Mouse (Mus musculus): Measurements from ENCODE around the gene Fam174a. TPM values are rescaled to one million over a fixed set of nuclear protein-coding genes. Genes with fewer than 3 reads are reported as not detected.

Gene Fam174a
- 6.4 and 6.8 TPM in 2 replicates for polyA plus RNA-seq (2011; ENCODE audit: insufficient read depth, insufficient read length, low read depth, missing spikeins)

GRCm38 (mm10) chr1:95313393-95314228, at the start of gene Fam174a:
Fam174a (plus strand) TSS chr1:95313623.
- Histone ChIP-seq H3K27ac (ENCODE audit: insufficient read depth, low read length) (no peak within 1 kb of the TSS), H3K4me1 (ENCODE audit: control insufficient read depth, insufficient read depth, low read length) (no peaks in the 10 kb centered on the region), H3K9me3 (replicated peaks; ENCODE audit: control insufficient read depth, insufficient read depth, low read length, poor library complexity, severe bottlenecking) (no peaks in the 10 kb centered on the region), H3K27me3 (ENCODE audit: control insufficient read depth, insufficient read depth, low read length, poor library complexity, severe bottlenecking) (no peaks in the 10 kb centered on the region), H3K9ac (ENCODE audit: low read depth, poor library complexity, severe bottlenecking) (peak within 1 kb of the TSS; percentile 52), H3K4me3 (ENCODE audit: low read depth, low read length) (peak within 1 kb of the TSS; percentile 68), H3K36me3 (ENCODE audit: control insufficient read depth, insufficient read depth, low read length, poor library complexity, severe bottlenecking) (no peaks in the 10 kb centered on the region)
- TF ChIP-seq POLR2A (IDR thresholded peaks at IDR 0.05; ENCODE audit: insufficient read depth, low read length) = no peak

DNA sequence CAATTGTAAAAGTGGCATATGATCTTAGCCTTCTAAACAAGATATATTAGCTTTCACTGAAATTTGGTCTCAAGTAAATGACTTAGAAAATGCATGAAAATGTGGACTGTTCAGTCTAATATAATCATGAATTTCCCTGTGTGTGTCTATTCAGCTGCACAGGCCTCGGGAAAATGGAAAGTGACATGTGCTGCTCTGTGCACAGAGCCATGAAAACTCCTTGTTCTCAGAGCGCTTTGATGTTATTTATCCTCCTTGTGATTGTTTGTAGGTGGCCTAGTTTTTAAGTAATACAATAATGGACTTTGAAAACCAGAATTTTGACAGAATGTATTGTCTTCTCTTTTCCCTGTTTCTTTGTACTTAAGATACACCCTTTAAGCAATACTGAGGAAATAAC, 49.6 kb upstream of the Fam174a start:
- TF ChIP-seq EP300 (IDR thresholded peaks at IDR 0.05; ENCODE audit: insufficient read depth, low read depth, low read length) (no peak), CTCF (IDR thresholded peaks at IDR 0.05; ENCODE audit: low read depth, low read length) (no peak), POLR2A (IDR thresholded peaks at IDR 0.05; ENCODE audit: insufficient read depth, low read length) (no peak)

DNA sequence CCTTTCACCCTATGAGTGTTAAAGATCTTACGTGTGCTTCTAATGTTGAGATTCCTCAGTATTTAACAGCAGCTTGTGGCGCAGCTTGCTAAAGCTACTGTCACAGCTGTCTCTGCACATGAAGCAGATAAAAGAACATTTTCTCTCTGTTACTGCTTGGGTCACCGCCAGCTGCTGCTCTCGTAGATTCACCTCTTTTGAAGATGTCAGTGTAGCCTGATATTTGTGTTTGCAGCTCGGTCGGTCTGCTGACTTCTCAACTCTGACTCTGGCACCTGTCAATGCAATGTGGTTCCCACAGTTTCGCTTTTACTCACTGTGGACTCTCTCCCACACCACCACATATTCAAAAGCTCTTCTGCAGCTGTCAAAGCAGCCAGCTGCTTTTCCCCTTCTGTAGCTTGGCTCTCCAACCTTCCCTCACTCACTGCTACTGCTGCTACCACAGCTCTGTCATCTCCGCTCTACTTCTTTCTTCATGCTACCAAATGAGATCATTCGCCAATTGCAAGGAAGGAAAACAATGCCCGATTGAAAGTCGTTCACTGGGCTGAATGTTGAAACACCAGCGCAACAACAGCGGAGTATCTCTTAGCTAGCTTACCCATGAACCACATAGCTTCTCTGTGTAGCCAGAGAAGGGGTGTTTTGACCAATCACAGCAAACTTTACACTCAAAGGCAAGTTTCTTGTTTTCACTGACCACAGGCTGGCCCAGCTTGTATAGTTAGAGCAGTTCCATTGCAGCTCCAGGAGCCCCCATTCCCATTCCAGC, 45.3 kb upstream of the Fam174a start:
- H3K4me3 ChIP-seq (ENCODE audit: low read depth, low read length) = no peak overlapping the region
- no peak for TF ChIP-seq CTCF (IDR thresholded peaks at IDR 0.05; ENCODE audit: low read depth, low read length)

More for the DNA sequence above, 49.6 kb upstream of the Fam174a start:
- Histone ChIP-seq H3K36me3 (ENCODE audit: control insufficient read depth, insufficient read depth, low read length, poor library complexity, severe bottlenecking) (no peaks in the 10 kb centered on the region), H3K4me3 (ENCODE audit: low read depth, low read length) (no peak overlapping the region), H3K4me1 (ENCODE audit: control insufficient read depth, insufficient read depth, low read length) (no peaks in the 10 kb centered on the region), H3K9ac (ENCODE audit: low read depth, poor library complexity, severe bottlenecking) (no peak overlapping the region), H3K27ac (ENCODE audit: insufficient read depth, low read length) (no peak overlapping the region), H3K9me3 (replicated peaks; ENCODE audit: control insufficient read depth, insufficient read depth, low read length, poor library complexity, severe bottlenecking) (no peaks in the 10 kb centered on the region), H3K27me3 (ENCODE audit: control insufficient read depth, insufficient read depth, low read length, poor library complexity, severe bottlenecking) (no peaks in the 10 kb centered on the region)

DNA sequence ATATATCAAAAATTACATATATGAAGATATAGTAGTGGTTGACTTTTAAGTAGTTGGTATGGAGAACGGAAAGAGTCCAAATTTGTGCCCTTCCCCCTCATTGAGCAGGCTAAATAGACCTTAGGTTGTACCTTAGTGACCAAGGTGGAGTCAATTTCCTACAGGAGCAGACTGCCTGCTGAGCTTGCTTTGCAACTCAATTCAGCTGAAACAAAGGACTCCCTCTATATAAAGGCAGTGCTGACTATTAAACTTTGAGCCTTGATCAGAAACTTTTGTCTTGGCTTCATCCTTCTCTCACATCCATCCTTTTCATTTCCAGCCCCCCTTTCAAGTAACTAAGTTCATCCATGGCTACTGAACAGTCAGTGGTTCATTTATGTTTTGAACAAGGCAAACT, 40.1 kb upstream of the Fam174a start:
- Histone ChIP-seq H3K27me3 (ENCODE audit: control insufficient read depth, insufficient read depth, low read length, poor library complexity, severe bottlenecking) (no peaks in the 10 kb centered on the region), H3K9ac (ENCODE audit: low read depth, poor library complexity, severe bottlenecking) (no peak overlapping the region), H3K4me3 (ENCODE audit: low read depth, low read length) (no peak overlapping the region)

More for the DNA sequence above, 45.3 kb upstream of the Fam174a start:
- H3K36me3 ChIP-seq (ENCODE audit: control insufficient read depth, insufficient read depth, low read length, poor library complexity, severe bottlenecking) = no peaks in the 10 kb centered on the region
- no peaks in the 10 kb centered on the region for H3K4me1 ChIP-seq (ENCODE audit: control insufficient read depth, insufficient read depth, low read length)
- no peaks in the 10 kb centered on the region for H3K27me3 ChIP-seq (ENCODE audit: control insufficient read depth, insufficient read depth, low read length, poor library complexity, severe bottlenecking)
- no peaks in the 10 kb centered on the region for H3K9me3 ChIP-seq (replicated peaks; ENCODE audit: control insufficient read depth, insufficient read depth, low read length, poor library complexity, severe bottlenecking)
- no peak overlapping the region for H3K27ac ChIP-seq (ENCODE audit: insufficient read depth, low read length)
- H3K9ac ChIP-seq (ENCODE audit: low read depth, poor library complexity, severe bottlenecking) = no peak overlapping the region

DNA sequence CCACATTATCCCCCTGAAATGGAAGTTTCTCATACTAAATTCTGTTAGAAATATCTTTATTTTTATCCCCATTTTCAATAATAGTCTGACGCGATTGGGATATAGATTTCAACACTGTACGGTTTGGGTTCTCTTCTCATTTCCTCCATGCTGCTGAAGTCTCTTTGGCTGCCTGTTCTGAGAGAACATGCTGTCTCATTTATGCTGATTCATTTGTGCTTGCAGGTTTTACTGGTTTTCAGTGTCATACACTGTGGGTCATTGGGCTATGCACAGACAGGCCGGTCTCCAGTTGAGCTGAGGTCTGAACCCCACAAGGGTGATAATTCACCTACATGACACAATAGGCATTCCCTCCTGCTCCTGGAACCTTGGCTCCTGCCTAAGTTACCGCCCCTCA, 5.1 kb upstream of the Fam174a start:
- H3K9ac ChIP-seq (ENCODE audit: low read depth, poor library complexity, severe bottlenecking) = no peak overlapping the region
- H3K27me3 ChIP-seq (ENCODE audit: control insufficient read depth, insufficient read depth, low read length, poor library complexity, severe bottlenecking) = no peaks in the 10 kb centered on the region
- TF ChIP-seq CTCF (IDR thresholded peaks at IDR 0.05; ENCODE audit: low read depth, low read length) (no peak), EP300 (IDR thresholded peaks at IDR 0.05; ENCODE audit: insufficient read depth, low read depth, low read length) (no peak), POLR2A (IDR thresholded peaks at IDR 0.05; ENCODE audit: insufficient read depth, low read length) (no peak)
- H3K4me1 ChIP-seq (ENCODE audit: control insufficient read depth, insufficient read depth, low read length) = no peaks in the 10 kb centered on the region
- no peaks in the 10 kb centered on the region for H3K9me3 ChIP-seq (replicated peaks; ENCODE audit: control insufficient read depth, insufficient read depth, low read length, poor library complexity, severe bottlenecking)
- no peaks in the 10 kb centered on the region for H3K36me3 ChIP-seq (ENCODE audit: control insufficient read depth, insufficient read depth, low read length, poor library complexity, severe bottlenecking)
- no peak overlapping the region for H3K27ac ChIP-seq (ENCODE audit: insufficient read depth, low read length)
- H3K4me3 ChIP-seq (ENCODE audit: low read depth, low read length) = no peak overlapping the region

More for the DNA sequence above, 40.1 kb upstream of the Fam174a start:
- Histone ChIP-seq H3K27ac (ENCODE audit: insufficient read depth, low read length) (no peak overlapping the region), H3K9me3 (replicated peaks; ENCODE audit: control insufficient read depth, insufficient read depth, low read length, poor library complexity, severe bottlenecking) (no peaks in the 10 kb centered on the region), H3K36me3 (ENCODE audit: control insufficient read depth, insufficient read depth, low read length, poor library complexity, severe bottlenecking) (no peaks in the 10 kb centered on the region), H3K4me1 (ENCODE audit: control insufficient read depth, insufficient read depth, low read length) (no peaks in the 10 kb centered on the region)
- no peak for TF ChIP-seq CTCF (IDR thresholded peaks at IDR 0.05; ENCODE audit: low read depth, low read length)
- TF ChIP-seq POLR2A (IDR thresholded peaks at IDR 0.05; ENCODE audit: insufficient read depth, low read length) = no peak
- TF ChIP-seq EP300 (IDR thresholded peaks at IDR 0.05; ENCODE audit: insufficient read depth, low read depth, low read length) = no peak

DNA sequence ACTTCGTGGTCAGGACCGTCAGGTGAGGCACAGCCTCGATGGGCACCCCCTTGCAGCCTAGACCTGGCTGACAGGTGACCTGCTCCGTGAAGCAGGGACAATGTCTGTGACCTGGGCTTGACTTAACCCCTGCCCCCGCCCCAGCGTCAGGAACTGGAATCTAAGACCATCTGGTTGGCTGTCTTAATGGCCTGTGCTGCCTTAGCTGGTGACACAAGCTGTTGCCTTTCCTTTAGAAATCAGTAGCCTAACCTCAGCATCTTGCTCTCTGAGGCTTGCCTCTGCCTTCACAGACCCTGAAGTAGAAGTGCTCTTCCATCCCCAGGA, 769 bp downstream of the Fam174a start:
- peak overlapping the region; percentile 52 for H3K9ac ChIP-seq (ENCODE audit: low read depth, poor library complexity, severe bottlenecking)
- TF ChIP-seq EP300 (IDR thresholded peaks at IDR 0.05; ENCODE audit: insufficient read depth, low read depth, low read length) (no peak), POLR2A (IDR thresholded peaks at IDR 0.05; ENCODE audit: insufficient read depth, low read length) (no peak), CTCF (IDR thresholded peaks at IDR 0.05; ENCODE audit: low read depth, low read length) (no peak)
- H3K4me1 ChIP-seq (ENCODE audit: control insufficient read depth, insufficient read depth, low read length) = no peaks in the 10 kb centered on the region
- no peak overlapping the region for H3K27ac ChIP-seq (ENCODE audit: insufficient read depth, low read length)
- peak overlapping the region; percentile 68 for H3K4me3 ChIP-seq (ENCODE audit: low read depth, low read length)
- no peaks in the 10 kb centered on the region for H3K9me3 ChIP-seq (replicated peaks; ENCODE audit: control insufficient read depth, insufficient read depth, low read length, poor library complexity, severe bottlenecking)
- H3K27me3 ChIP-seq (ENCODE audit: control insufficient read depth, insufficient read depth, low read length, poor library complexity, severe bottlenecking) = no peaks in the 10 kb centered on the region
- H3K36me3 ChIP-seq (ENCODE audit: control insufficient read depth, insufficient read depth, low read length, poor library complexity, severe bottlenecking) = no peaks in the 10 kb centered on the region

Data from ES-Bruce4 (cell line).